Mouse (Mus musculus): ENCODE results near the gene Jsrp1. TPM values are rescaled to one million over a fixed set of nuclear protein-coding genes. Genes with fewer than 3 reads are reported as not detected.
"Not testable (repeated sequence)": the region's sequence is repeated elsewhere in the genome, so short reads cannot be mapped to it uniquely, and the experiment has no call there.

Jsrp1 gene
- polyA plus RNA-seq, 1 experiment from 2014 or later: 1.2 TPM

- WGBS: 53% methylated on average over 1 of the region's 1 CpGs
- H3K9ac ChIP-seq: no peak overlapping the region
Measured at GRCm38 (mm10) chr10:80829359-80830278, 16.3 kb upstream of the Jsrp1 start.

GRCm38 (mm10) chr10:80828587-80828986, 15.3 kb upstream of the Jsrp1 start:
- WGBS: 89% methylated on average over 9 of the region's 9 CpGs
- H3K9ac ChIP-seq; H3K27ac ChIP-seq; H3K4me3 ChIP-seq (replicated peaks); H3K9me3 ChIP-seq; ATAC-seq; H3K36me3 ChIP-seq; H3K27me3 ChIP-seq (replicated peaks): not testable (repeated sequence)
- Histone ChIP-seq H3K4me1 (replicated peaks) (peaks cover 35% of the 10 kb centered on the region), H3K4me2 (replicated peaks) (peak overlapping the region; percentile 87; the same call in 1 of the 2 replicates)

More at GRCm38 (mm10) chr10:80829359-80830278, 16.3 kb upstream of the Jsrp1 start:
- Histone ChIP-seq H3K4me3 (replicated peaks) (no peak overlapping the region), H3K27ac (no peak overlapping the region), H3K36me3 (peaks cover 10% of the 10 kb centered on the region), H3K4me2 (replicated peaks) (no peak overlapping the region; the same call in 1 of the 2 replicates), H3K9me3 (no peaks in the 10 kb centered on the region), H3K27me3 (replicated peaks) (peaks cover 16% of the 10 kb centered on the region), H3K4me1 (replicated peaks) (peaks cover 35% of the 10 kb centered on the region)
- ATAC-seq: no peak

GRCm38 (mm10) chr10:80827870-80828420, 14.6 kb upstream of the Jsrp1 start:
- Histone ChIP-seq H3K4me3 (replicated peaks) (peak overlapping the region; percentile 62), H3K27me3 (replicated peaks) (no peaks in the 10 kb centered on the region), H3K9me3 (no peaks in the 10 kb centered on the region), H3K4me2 (replicated peaks) (peak overlapping the region; percentile 87), H3K27ac (no peak overlapping the region), H3K36me3 (peaks cover 10% of the 10 kb centered on the region), H3K4me1 (replicated peaks) (peaks cover 35% of the 10 kb centered on the region), H3K9ac (peak overlapping the region; percentile 78)
- 68% methylated on average over 10 of the region's 10 CpGs for WGBS
- ATAC-seq: no peak

GRCm38 (mm10) chr10:80827063-80827869, 14.0 kb upstream of the Jsrp1 start:
- WGBS: 6% methylated on average over 29 of the region's 29 CpGs
- Histone ChIP-seq H3K27me3 (replicated peaks) (no peaks in the 10 kb centered on the region), H3K27ac (peak overlapping the region; percentile 81), H3K4me3 (replicated peaks) (peak overlapping the region; percentile 62), H3K9me3 (no peaks in the 10 kb centered on the region), H3K9ac (peak overlapping the region; percentile 78), H3K4me2 (replicated peaks) (peak overlapping the region; percentile 87), H3K4me1 (replicated peaks) (peaks cover 35% of the 10 kb centered on the region), H3K36me3 (peaks cover 10% of the 10 kb centered on the region)
- no peak for ATAC-seq

GRCm38 (mm10) chr10:80826151-80827062, 13.1 kb upstream of the Jsrp1 start, which contains the start of gene Oaz1:
Gene Oaz1, plus strand, starts transcription at chr10:80826656.
- Histone ChIP-seq H3K9me3 (no peaks in the 10 kb centered on the region), H3K27ac (peak within 1 kb of the TSS; percentile 81), H3K4me2 (replicated peaks) (peak within 1 kb of the TSS; percentile 87), H3K36me3 (peaks cover 10% of the 10 kb centered on the region), H3K9ac (peak within 1 kb of the TSS; percentile 78), H3K27me3 (replicated peaks) (no peaks in the 10 kb centered on the region), H3K4me1 (replicated peaks) (peaks cover 34% of the 10 kb centered on the region), H3K4me3 (replicated peaks) (peak within 1 kb of the TSS; percentile 62)
- ATAC-seq: peak; percentile 98
- under 1% methylated on average over 80 of the region's 82 CpGs for WGBS

GRCm38 (mm10) chr10:80824827-80825226, 11.5 kb upstream of the Jsrp1 start:
- Histone ChIP-seq H3K27me3 (replicated peaks) (no peaks in the 10 kb centered on the region), H3K4me1 (replicated peaks) (peaks cover 22% of the 10 kb centered on the region), H3K9ac (no peak overlapping the region), H3K27ac (no peak overlapping the region), H3K9me3 (no peaks in the 10 kb centered on the region), H3K4me3 (replicated peaks) (no peak overlapping the region), H3K4me2 (replicated peaks) (no peak overlapping the region), H3K36me3 (peaks cover 8% of the 10 kb centered on the region)
- 70% methylated on average over 2 of the region's 2 CpGs for WGBS
- ATAC-seq: no peak

- Histone ChIP-seq H3K27me3 (replicated peaks) (no peaks in the 10 kb centered on the region), H3K9ac (no peak overlapping the region), H3K4me2 (replicated peaks) (no peak overlapping the region), H3K36me3 (no peaks in the 10 kb centered on the region), H3K4me1 (replicated peaks) (peaks cover 17% of the 10 kb centered on the region), H3K4me3 (replicated peaks) (no peak overlapping the region), H3K9me3 (no peaks in the 10 kb centered on the region), H3K27ac (no peak overlapping the region)
- ATAC-seq: no peak
- WGBS: 66% methylated on average over 8 of the region's 8 CpGs
Measured at GRCm38 (mm10) chr10:80823847-80824643, 10.7 kb upstream of the Jsrp1 start.

GRCm38 (mm10) chr10:80823316-80823715, 10.0 kb upstream of the Jsrp1 start:
- ATAC-seq: no peak
- Histone ChIP-seq H3K4me1 (replicated peaks) (peaks cover 14% of the 10 kb centered on the region), H3K36me3 (no peaks in the 10 kb centered on the region), H3K9ac (no peak overlapping the region), H3K27ac (no peak overlapping the region), H3K4me2 (replicated peaks) (no peak overlapping the region), H3K27me3 (replicated peaks) (no peaks in the 10 kb centered on the region), H3K4me3 (replicated peaks) (no peak overlapping the region), H3K9me3 (no peaks in the 10 kb centered on the region)
- WGBS: 90% methylated on average over 1 of the region's 1 CpGs

- Histone ChIP-seq H3K36me3 (no peaks in the 10 kb centered on the region), H3K27me3 (replicated peaks) (no peaks in the 10 kb centered on the region), H3K27ac (no peak overlapping the region), H3K4me1 (replicated peaks) (peaks cover 6% of the 10 kb centered on the region), H3K4me2 (replicated peaks) (no peak overlapping the region), H3K4me3 (replicated peaks) (no peak overlapping the region), H3K9me3 (no peaks in the 10 kb centered on the region), H3K9ac (no peak overlapping the region)
- no peak for ATAC-seq
- 87% methylated on average over 5 of the region's 5 CpGs for WGBS
Measured at GRCm38 (mm10) chr10:80822528-80822927, 9.2 kb upstream of the Jsrp1 start.

- Histone ChIP-seq H3K4me1 (replicated peaks) (0 out of 2 replicates have a peak, but pooled peaks cover 3% of the 10 kb centered on the region), H3K27me3 (replicated peaks) (no peaks in the 10 kb centered on the region), H3K36me3 (no peaks in the 10 kb centered on the region), H3K4me2 (replicated peaks) (no peak overlapping the region), H3K27ac (no peak overlapping the region), H3K4me3 (replicated peaks) (no peak overlapping the region), H3K9ac (no peak overlapping the region), H3K9me3 (no peaks in the 10 kb centered on the region)
- 41% methylated on average over 2 of the region's 2 CpGs for WGBS
- ATAC-seq: no peak
Measured at GRCm38 (mm10) chr10:80821991-80822390, 8.7 kb upstream of the Jsrp1 start.

- Histone ChIP-seq H3K9me3 (no peaks in the 10 kb centered on the region), H3K4me1 (replicated peaks) (0 out of 2 replicates have a peak, but pooled peaks cover 3% of the 10 kb centered on the region), H3K4me2 (replicated peaks) (no peak overlapping the region), H3K9ac (no peak overlapping the region), H3K27ac (no peak overlapping the region), H3K36me3 (no peaks in the 10 kb centered on the region), H3K27me3 (replicated peaks) (no peaks in the 10 kb centered on the region), H3K4me3 (replicated peaks) (no peak overlapping the region)
- no peak for ATAC-seq
- WGBS: 36% methylated on average over 3 of the region's 3 CpGs
Measured at GRCm38 (mm10) chr10:80819406-80819805, 6.1 kb upstream of the Jsrp1 start.
